Mouse (Mus musculus): ENCODE measurements around the gene Mllt1.
A peak's percentile ranks its signal among the peaks of the same experiment; 100 is the strongest.

The Mllt1 gene

DNA sequence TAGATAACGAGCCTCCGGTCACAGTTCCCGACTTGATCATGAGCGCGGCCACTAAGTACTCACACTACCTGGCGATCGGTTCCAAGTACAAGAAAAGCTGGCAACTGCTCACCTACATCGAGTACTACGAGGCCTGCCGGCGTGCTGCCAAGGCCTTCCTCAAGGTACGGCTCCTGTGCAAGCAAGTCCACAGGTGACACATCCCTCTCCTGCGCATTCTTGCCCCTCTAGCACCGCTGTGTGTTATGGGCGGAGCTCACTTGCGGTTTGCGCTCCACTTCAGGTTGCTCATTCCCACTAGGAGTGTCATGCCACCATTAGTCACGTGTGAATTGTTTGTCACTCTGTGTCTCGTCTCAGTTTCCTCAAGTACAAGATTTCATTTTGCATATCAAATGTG, 57.8 kb downstream of the Mllt1 start:
- no peak for DNase-seq (ENCODE audit: low read depth)

- no peak for DNase-seq (ENCODE audit: low read depth)
Measured at GRCm38 (mm10) chr17:56876981-56877380, 58.2 kb downstream of the Mllt1 start.

GRCm38 (mm10) chr17:56876465-56876864, 58.8 kb downstream of the Mllt1 start:
- DNase-seq (ENCODE audit: low read depth) = no peak

- no peak for DNase-seq (ENCODE audit: low read depth)
Measured at GRCm38 (mm10) chr17:56874936-56875651, 60.1 kb downstream of the Mllt1 start, which contains the start of gene 1700061G19Rik. 1700061G19Rik (plus strand) TSS chr17:56875477.

- no peak for DNase-seq (ENCODE audit: low read depth)
Measured at GRCm38 (mm10) chr17:56874237-56874636, 61.0 kb downstream of the Mllt1 start, which contains the start of gene Acsbg2. Acsbg2 (minus strand) TSS chr17:56874447.

- no peak for DNase-seq (ENCODE audit: low read depth)
Measured at GRCm38 (mm10) chr17:56872512-56872911, 62.7 kb downstream of the Mllt1 start.

- DNase-seq (ENCODE audit: low read depth) = no peak
Measured at GRCm38 (mm10) chr17:56871767-56872166, 63.4 kb downstream of the Mllt1 start.

DNA sequence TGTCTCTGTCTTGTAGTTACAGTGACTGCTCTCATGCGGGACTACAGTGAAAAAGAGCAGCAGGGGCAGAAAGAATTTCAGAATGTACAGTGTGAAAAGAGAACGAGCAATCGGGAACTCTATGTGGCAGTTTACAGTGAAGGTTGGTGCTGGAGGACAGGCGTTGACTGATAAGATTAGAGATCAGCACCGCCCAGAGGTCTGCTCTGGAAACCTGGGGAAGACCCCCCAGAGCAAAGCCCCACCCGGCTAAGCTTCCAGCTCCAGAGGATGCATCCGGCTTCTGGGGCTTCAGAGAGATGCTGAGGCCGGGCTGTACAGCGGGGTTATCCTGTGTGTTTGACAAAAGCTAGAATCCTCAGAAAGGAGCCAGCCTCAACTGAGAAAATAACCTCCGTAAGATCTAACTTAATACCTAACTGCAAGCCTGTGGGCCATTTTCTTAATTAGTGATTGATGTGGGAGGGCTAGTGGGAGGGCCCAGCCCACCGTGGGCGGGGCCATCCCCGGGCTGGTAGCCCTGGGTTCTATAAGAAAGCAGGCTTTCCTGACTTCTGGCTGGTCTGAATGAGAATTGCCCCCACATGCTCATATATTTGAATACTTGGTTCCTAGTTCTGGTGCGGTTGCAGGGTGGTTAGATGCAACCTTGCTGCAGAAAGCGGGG, 64.8 kb downstream of the Mllt1 start:
- no peak for DNase-seq (ENCODE audit: low read depth)

DNA sequence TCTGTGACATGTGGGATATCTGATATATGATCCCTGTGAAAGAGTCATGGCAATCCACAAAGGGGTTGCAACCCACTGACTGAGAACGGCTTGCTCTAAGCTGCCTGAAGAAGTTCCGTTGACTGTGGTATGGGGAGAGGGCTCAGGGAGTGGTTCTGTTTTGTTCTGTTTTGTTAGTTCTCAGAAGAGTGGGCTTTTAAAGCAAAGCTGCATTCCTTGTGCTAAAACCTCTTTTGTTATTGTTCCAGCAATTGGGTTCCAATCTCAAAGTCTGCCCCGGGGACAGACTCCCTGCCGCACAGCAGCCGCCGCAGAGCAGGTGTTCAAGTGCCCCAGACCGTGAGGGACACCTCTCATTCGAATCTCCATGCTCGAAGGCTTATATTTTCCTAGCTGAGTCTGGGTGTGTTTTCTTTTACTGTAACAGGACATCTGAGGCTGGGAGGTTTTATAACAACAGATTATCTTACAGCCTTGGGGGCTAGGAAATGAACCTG, 65.7 kb downstream of the Mllt1 start:
- DNase-seq (ENCODE audit: low read depth) = no peak

DNA sequence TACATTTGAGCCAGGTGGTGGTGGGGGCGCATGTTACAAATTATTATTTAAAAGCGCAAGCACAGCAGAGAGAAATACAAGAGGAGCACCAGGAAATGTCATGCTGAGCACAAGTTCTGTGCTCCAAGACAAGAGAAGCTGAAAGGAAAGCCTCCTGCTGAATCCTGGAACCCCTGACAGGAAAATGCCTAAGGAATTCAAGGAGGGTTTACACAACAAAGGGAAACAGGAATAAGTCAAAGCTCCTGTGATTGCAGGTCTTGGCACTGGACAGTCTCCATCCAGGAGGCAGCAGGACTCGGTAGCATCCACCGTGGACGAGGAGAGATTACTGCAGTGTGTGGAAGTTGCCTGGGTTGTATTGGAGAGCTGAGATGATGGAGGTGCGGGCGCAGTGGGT, 69.1 kb downstream of the Mllt1 start:
- DNase-seq (ENCODE audit: low read depth) = no peak

DNA sequence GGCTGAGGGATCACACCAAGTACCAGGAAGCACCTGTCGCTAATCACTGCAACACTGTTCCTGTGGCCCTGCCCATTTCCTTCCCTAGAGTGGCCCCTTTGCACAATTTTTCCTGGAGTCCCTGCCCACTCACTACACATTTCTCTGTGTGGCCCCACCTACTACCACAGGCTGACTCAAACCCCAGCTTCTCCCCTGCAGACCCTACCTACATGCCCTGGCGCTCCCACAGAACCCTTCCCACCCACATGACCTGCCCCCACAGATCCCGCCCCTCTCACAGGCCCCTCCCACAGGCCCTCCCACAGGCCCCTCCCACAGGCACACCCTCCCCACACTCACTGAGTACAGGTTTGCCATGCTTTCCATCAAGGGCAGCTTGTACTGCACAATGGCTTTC, 74.0 kb downstream of the Mllt1 start:
- no peak for DNase-seq (ENCODE audit: low read depth)

DNA sequence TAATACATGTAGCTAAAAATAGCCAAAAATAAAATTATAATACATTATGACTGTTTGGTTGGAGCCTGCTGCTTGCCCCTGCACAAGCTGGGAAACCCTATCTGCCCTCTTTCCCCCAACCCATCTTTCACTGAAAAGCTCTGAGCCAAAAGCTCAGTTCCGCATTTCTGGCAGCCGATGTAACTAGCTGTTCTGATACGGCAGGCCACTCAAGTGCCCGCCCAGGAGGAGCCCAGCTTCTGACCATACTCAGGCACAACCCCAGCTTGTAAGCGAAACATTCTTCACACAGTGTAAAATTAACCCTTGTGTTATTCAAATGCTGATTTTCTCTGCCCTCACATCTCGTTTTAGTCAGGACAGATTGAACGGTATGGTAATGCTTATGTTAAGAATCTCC, 76.3 kb downstream of the Mllt1 start:
- DNase-seq (ENCODE audit: low read depth) = no peak

DNA sequence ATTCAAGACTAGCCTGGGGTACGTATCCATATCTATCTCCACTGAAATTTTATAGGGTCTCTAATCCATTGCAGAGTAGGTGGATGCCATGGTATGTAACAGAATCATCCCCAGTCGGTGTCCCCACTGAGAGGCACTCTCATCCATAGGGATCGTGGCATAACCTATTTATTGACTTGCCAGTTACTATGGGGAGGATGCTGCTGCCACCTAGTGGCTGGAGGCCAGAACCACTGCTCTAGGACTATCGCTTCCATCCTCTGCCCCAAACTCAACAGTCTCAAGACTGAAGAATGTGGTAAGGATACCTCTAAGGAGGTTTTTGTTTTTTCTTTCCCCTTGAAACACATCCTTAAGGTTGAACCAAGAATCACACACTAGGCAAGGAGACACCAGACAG, 77.0 kb downstream of the Mllt1 start:
- DNase-seq (ENCODE audit: low read depth) = peak; percentile 86

DNA sequence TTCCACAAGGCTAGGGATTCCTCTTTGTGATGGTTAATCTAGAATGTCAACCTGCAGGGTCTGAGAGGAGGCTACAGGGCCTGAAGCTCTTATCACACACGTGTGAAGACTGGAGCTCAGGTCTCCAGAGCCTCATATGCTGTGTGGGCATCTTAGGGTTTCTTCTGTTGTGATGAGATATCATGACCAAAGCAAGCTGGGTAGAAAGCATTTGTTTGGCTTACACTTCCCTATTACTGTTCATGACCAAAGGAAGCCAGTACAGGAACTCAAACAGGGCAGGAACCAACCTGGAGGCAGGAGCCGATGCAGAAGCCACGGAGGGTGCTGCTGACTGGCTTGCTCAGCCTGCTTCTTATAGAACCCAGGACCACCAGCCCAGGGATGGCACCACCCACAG, 79.8 kb downstream of the Mllt1 start:
- DNase-seq (ENCODE audit: low read depth) = no peak

GRCm38 (mm10) chr17:56851167-56851566, 84.0 kb downstream of the Mllt1 start:
- DNase-seq (ENCODE audit: low read depth) = no peak

GRCm38 (mm10) chr17:56849710-56850109, 85.5 kb downstream of the Mllt1 start:
- DNase-seq (ENCODE audit: low read depth) = no peak

GRCm38 (mm10) chr17:56848785-56849184, 86.4 kb downstream of the Mllt1 start:
- DNase-seq (ENCODE audit: low read depth) = no peak

DNA sequence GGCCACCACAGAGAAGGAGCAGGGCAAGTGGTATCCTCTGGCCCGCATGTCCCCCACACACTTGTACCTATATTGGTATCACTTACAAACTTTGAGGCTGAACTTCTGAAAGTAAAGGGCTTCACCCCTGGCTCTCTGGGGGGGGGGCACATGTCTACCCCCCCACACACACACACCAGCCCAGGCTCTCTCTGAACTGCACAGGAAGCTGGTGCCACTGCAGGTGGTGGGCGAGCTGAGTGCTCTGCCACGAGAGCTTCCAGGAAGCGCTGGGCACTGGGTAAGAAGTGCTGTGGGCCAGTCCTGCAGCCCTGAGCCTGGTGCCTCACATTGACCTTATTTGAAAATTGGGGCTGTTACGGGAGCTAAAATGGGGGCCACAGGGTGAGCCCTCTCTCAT, 91.5 kb downstream of the Mllt1 start:
- DNase-seq (ENCODE audit: low read depth) = peak; percentile 53
